Mouse (Mus musculus) CH12.LX (cell line): ENCODE data around the gene Ttll13. TPM values are rescaled to one million over a fixed set of nuclear protein-coding genes. Genes with fewer than 3 reads are reported as not detected.

Experiments used
- DNase-seq: peaks from one replicate; pipeline ENCODE4 v3.0.0-alpha.2; 2013; ENCODE audit errors: extremely low read depth
- H3K27ac ChIP-seq: 2 replicates; pipeline ENCODE4 v1.5.1; 2012; ENCODE audit warnings: low read depth, mild to moderate bottlenecking, control low read depth, moderate library complexity; ENCODE audit not compliant: insufficient read depth
- H3K27me3 ChIP-seq: replicated peaks from 2 replicates; pipeline ENCODE3; 2012; ENCODE audit warnings: inconsistent platforms
- H3K36me3 ChIP-seq, 2 experiments: replicated peaks in 1 of 2; 2 replicates each; pipeline versions ENCODE3 to v1.6.1; 2012; ENCODE audit warnings: inconsistent platforms in 1 of 2, low read length in 1 of 2, mild to moderate bottlenecking in 1 of 2, mixed read lengths in 1 of 2, moderate library complexity in 1 of 2; ENCODE audit not compliant: control insufficient read depth in 1 of 2, insufficient read depth in 1 of 2
- H3K4me1 ChIP-seq, 2 experiments: 2 replicates each; pipeline ENCODE4 v1.6.1; 2012; ENCODE audit warnings: inconsistent platforms in 1 of 2, moderate library complexity in 1 of 2; ENCODE audit not compliant: insufficient read depth in 2 of 2, control insufficient read depth in 1 of 2
- H3K4me2 ChIP-seq: 2 replicates; pipeline ENCODE4 v1.6.1; 2012; ENCODE audit warnings: low read depth, mild to moderate bottlenecking, control low read depth; ENCODE audit not compliant: poor library complexity, insufficient read depth, severe bottlenecking
- H3K4me3 ChIP-seq, 3 experiments: fragments of 150-350 bp in 1 of 3; sonication (generic) in 1 of 3; replicated peaks in 1 of 3; 2 replicates each; pipeline versions ENCODE3 to v1.5.1; 2011 to 2012; ENCODE audit warnings: low read depth in 2 of 3, low read length in 2 of 3, mild to moderate bottlenecking in 2 of 3, moderate library complexity in 2 of 3, control low read depth in 1 of 3, improper control_type of control experiment in 1 of 3, inconsistent platforms in 1 of 3, mixed read lengths in 1 of 3; ENCODE audit not compliant: poor library complexity in 1 of 3
- H3K79me2 ChIP-seq: replicated peaks from 2 replicates; pipeline ENCODE4 v1.6.1; 2012; ENCODE audit warnings: mild to moderate bottlenecking, moderate library complexity; ENCODE audit not compliant: control insufficient read depth, poor library complexity, insufficient read depth, severe bottlenecking; ENCODE audit errors: extremely low read depth
- H3K9ac ChIP-seq: 2 replicates; pipeline ENCODE4 v1.6.1; 2012; ENCODE audit warnings: low read depth, mild to moderate bottlenecking, control low read depth, moderate library complexity; ENCODE audit not compliant: insufficient read depth
- H3K9me3 ChIP-seq: replicated peaks from 2 replicates; pipeline ENCODE3; 2012; ENCODE audit warnings: low read length, inconsistent platforms, mixed read lengths
- BHLHE40 ChIP-seq: IDR thresholded peaks from 2 replicates; pipeline ENCODE4 v1.6.1; 2011; ENCODE audit warnings: mild to moderate bottlenecking, low read depth, low read length, improper control_type of control experiment
- CHD1 ChIP-seq: IDR thresholded peaks from 2 replicates; pipeline ENCODE4 v1.6.1; 2012; ENCODE audit warnings: low read depth, low read length, improper control_type of control experiment, inconsistent platforms
- CHD2 ChIP-seq: IDR thresholded peaks from 2 replicates; pipeline ENCODE4 v1.6.1; 2011; ENCODE audit warnings: low read length, improper control_type of control experiment
- CTCF ChIP-seq, 2 experiments: IDR thresholded peaks in 1 of 2; conservative IDR thresholded peaks in 1 of 2; 2 replicates each; pipeline ENCODE4 v1.5.1; 2011 to 2012; ENCODE audit warnings: low read depth in 2 of 2, low read length in 2 of 2, improper control_type of control experiment in 1 of 2, inconsistent platforms in 1 of 2, mild to moderate bottlenecking in 1 of 2, moderate library complexity in 1 of 2
- EP300 ChIP-seq: IDR thresholded peaks from 2 replicates; pipeline ENCODE4 v1.6.1; 2011; ENCODE audit warnings: low read length, improper control_type of control experiment
- ETS1 ChIP-seq: conservative IDR thresholded peaks from 2 replicates; pipeline ENCODE4 v1.6.1; 2012; ENCODE audit warnings: low read depth, mild to moderate bottlenecking, inconsistent platforms, low read length, improper control_type of control experiment, moderate library complexity
- IRF4 ChIP-seq: IDR thresholded peaks from 2 replicates; pipeline ENCODE4 v1.6.1; 2014; ENCODE audit warnings: low read depth, mild to moderate bottlenecking, inconsistent platforms, low read length, improper control_type of control experiment
- JUND ChIP-seq: conservative IDR thresholded peaks from 2 replicates; pipeline ENCODE4 v1.6.1; 2011; ENCODE audit warnings: low read depth, low read length, improper control_type of control experiment
- MAFK ChIP-seq: IDR thresholded peaks from 2 replicates; pipeline ENCODE4 v1.6.1; 2011; ENCODE audit warnings: low read length, improper control_type of control experiment; ENCODE audit not compliant: insufficient replicate concordance
- MAX ChIP-seq: IDR thresholded peaks from 2 replicates; pipeline ENCODE4 v1.6.1; 2011; ENCODE audit warnings: low read length, improper control_type of control experiment
- MEF2A ChIP-seq: IDR thresholded peaks from 2 replicates; pipeline ENCODE4 v1.6.1; 2014; ENCODE audit warnings: low read depth, mild to moderate bottlenecking, inconsistent platforms, low read length, improper control_type of control experiment, borderline replicate concordance
- MYC ChIP-seq: IDR thresholded peaks from 2 replicates; pipeline ENCODE4 v1.6.1; 2011; ENCODE audit warnings: low read depth, mild to moderate bottlenecking, improper control_type of control experiment, low read length
- NELFE ChIP-seq: IDR thresholded peaks from 2 replicates; pipeline ENCODE4 v1.6.1; 2011; ENCODE audit warnings: low read depth, low read length, improper control_type of control experiment
- NRF1 ChIP-seq: IDR thresholded peaks from 2 replicates; pipeline ENCODE4 v1.6.1; 2014; ENCODE audit warnings: low read depth, mild to moderate bottlenecking, inconsistent platforms, low read length, improper control_type of control experiment, moderate library complexity
- PAX5 ChIP-seq: IDR thresholded peaks from 2 replicates; pipeline ENCODE4 v1.6.1; 2012; ENCODE audit warnings: low read length, inconsistent platforms, mixed read lengths
- RCOR1 ChIP-seq: conservative IDR thresholded peaks from 2 replicates; pipeline ENCODE4 v1.6.1; 2012; ENCODE audit warnings: low read depth, mild to moderate bottlenecking, inconsistent platforms, low read length, improper control_type of control experiment
- SIN3A ChIP-seq: IDR thresholded peaks from 2 replicates; pipeline ENCODE4 v1.6.1; 2012; ENCODE audit warnings: low read length, improper control_type of control experiment, inconsistent platforms
- SMC3 ChIP-seq: IDR thresholded peaks from 2 replicates; pipeline ENCODE4 v1.6.1; 2011; ENCODE audit warnings: low read depth, low read length, improper control_type of control experiment
- TBP ChIP-seq: conservative IDR thresholded peaks from 2 replicates; pipeline ENCODE4 v1.6.1; 2011; ENCODE audit warnings: low read depth, low read length, improper control_type of control experiment
- TCF12 ChIP-seq: IDR thresholded peaks from 2 replicates; pipeline ENCODE4 v1.6.1; 2014; ENCODE audit warnings: low read depth, mild to moderate bottlenecking, inconsistent platforms, low read length, improper control_type of control experiment
- UBTF ChIP-seq: IDR thresholded peaks from 2 replicates; pipeline ENCODE4 v1.6.1; 2012; ENCODE audit warnings: low read depth, mild to moderate bottlenecking, inconsistent platforms, low read length, improper control_type of control experiment, moderate library complexity
- USF1 ChIP-seq: IDR thresholded peaks from 2 replicates; pipeline ENCODE4 v1.6.1; 2014; ENCODE audit warnings: low read depth, mild to moderate bottlenecking, inconsistent platforms, low read length, improper control_type of control experiment
- dilution Hi-C: fragments of 300-500 bp; cut with MboI; formaldehyde crosslinking; loops from 2 replicates; pipeline ENCODE4 v1.14.3; 2020; ENCODE audit warnings: low sequenced_read_pairs; ENCODE audit not compliant: extremely low pct_unique_long_range_greater_than_20kb, extremely low pct_ligation_motif_present
- in situ Hi-C: fragments of 300-500 bp; cut with MboI; formaldehyde crosslinking; loops from 3 replicates; pipeline ENCODE4 v1.14.3; 2019; ENCODE audit warnings: low sequenced_read_pairs, low pct_ligation_motif_present, low pct_unique_long_range_greater_than_20kb, mixed read lengths
- polyA plus RNA-seq: library from polyadenylated mRNA; unstranded; fragments of >175 nt; gene quantifications from 2 replicates; pipeline ENCODE4 v1.2.1, GENCODE M21; 2012; ENCODE audit warnings: low read depth; ENCODE audit not compliant: insufficient read length
- total RNA-seq, 2 experiments: library from RNA; depleted of rRNA; stranded (reverse); fragments of 300-350 nt in 1 of 2; fragments of >200 nt in 1 of 2; gene quantifications; 2 replicates each; pipeline ENCODE4 v1.2.3; 2012 to 2014

Gene Ttll13
- total and polyA plus RNA-seq, 3 experiments: 0.59 TPM; not detected in 2

DNA sequence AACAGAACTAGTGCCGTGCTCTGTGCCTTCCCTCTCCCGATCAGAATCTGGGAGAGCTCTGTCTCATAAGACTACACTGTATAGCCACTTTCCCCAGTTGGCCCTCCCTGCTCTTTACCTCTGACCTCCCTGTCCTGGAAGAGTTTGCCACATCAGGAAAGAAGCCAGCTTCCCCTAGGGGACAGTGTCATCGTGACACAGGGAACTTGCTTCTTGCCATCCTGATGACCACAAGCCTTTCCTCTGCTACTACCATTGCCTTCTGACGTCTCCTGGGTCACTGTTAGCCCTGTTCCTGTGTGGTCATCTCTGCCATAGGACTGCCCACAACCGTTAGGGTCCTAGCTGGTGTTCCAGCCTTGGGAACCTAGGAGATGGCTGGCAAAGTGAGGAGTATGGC lies 43.2 kb upstream of the Ttll13 start:
- peak overlapping the region; percentile 22; the same call in 1 of the 2 replicates for H3K4me2 ChIP-seq
- no peak overlapping the region for H3K4me3 ChIP-seq
- H3K9ac ChIP-seq: no peak overlapping the region
- dilution Hi-C loops: no loop called here
- H3K9me3 ChIP-seq: no peaks in the 10 kb centered on the region
- in situ Hi-C loops: no loop called here
- peaks cover 72% of the 10 kb centered on the region for H3K79me2 ChIP-seq
- H3K4me1 ChIP-seq: peaks cover 62 to 91% of the 10 kb centered on the region in 2 experiments
- H3K27me3 ChIP-seq: no peaks in the 10 kb centered on the region
- peak overlapping the region; percentile 90 for H3K27ac ChIP-seq
- H3K36me3 ChIP-seq: peaks cover 4 to 7% of the 10 kb centered on the region in 2 experiments
- no peak for DNase-seq
- no peak for TF ChIP-seq USF1
- no peak for TF ChIP-seq PAX5
- 0 out of 2 replicates have a peak, but pooled peaks have one; percentile 33 for TF ChIP-seq CHD1
- TF ChIP-seq SIN3A: no peak
- no peak for TF ChIP-seq NELFE
- TF ChIP-seq BHLHE40: no peak
- no peak for TF ChIP-seq RCOR1

DNA sequence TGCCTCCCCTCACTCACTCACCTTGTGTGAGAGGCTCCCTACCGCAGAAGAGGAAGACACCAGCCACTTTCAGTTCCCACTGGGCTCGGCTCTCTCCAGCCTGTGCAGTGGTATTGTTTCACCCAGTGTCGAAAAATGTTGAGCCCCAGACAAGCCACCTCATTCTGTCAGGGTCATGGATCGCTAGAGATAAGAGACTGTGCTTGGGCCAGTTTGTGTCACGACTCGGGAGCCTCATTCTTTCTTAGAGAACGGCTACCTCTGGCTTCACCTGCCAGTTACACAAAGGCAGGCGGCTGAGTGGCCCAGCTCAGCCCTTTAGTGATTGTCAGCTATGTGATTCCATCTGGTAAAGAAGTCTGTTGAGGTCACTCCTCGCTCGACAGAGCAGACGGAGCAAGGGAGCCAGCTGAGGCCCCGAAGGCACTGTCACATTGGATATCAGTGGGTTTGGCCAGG lies 42.5 kb upstream of the Ttll13 start:
- DNase-seq: peak; percentile 81
- dilution Hi-C loops (no loop called here), in situ Hi-C loops (no loop called here)
- H3K9ac ChIP-seq: peak overlapping the region; percentile 2; the same call in 1 of the 2 replicates
- H3K27ac ChIP-seq: peak overlapping the region; percentile 90
- peaks cover 4 to 7% of the 10 kb centered on the region in 2 experiments for H3K36me3 ChIP-seq
- peak; percentile 84 for TF ChIP-seq ETS1
- peak; percentile 24; the same call in 1 of the 2 replicates for TF ChIP-seq CHD2
- peak; percentile 83 for TF ChIP-seq BHLHE40
- 0 out of 2 replicates have a peak, but pooled peaks have one; percentile 59 for TF ChIP-seq MEF2A
- peak; percentile 96 for TF ChIP-seq IRF4
- no peak for TF ChIP-seq MAFK
- no peak for TF ChIP-seq JUND
- TF ChIP-seq EP300: peak; percentile 91
- TF ChIP-seq MAX: no peak
- peak; percentile 75 for TF ChIP-seq TCF12
- TF ChIP-seq MYC: peak; percentile 62; the same call in 1 of the 2 replicates
- TF ChIP-seq TBP: peak; percentile 46; the same call in 1 of the 2 replicates
- TF ChIP-seq SMC3: peak; percentile 18
- no peak for TF ChIP-seq NRF1
- TF ChIP-seq UBTF: peak; percentile 86
- no peak for TF ChIP-seq CTCF (conservative IDR thresholded peaks at IDR 0.05 in 1 of 2, IDR thresholded peaks at IDR 0.05 in 1 of 2; ENCODE audit: low read depth in 2 of 2, low read length in 2 of 2)
- no peak for TF ChIP-seq PAX5
- no peak overlapping the region for H3K4me3 ChIP-seq
- H3K4me1 ChIP-seq: peaks cover 65 to 97% of the 10 kb centered on the region in 2 experiments
- peak overlapping the region; percentile 68 for H3K4me2 ChIP-seq
- H3K27me3 ChIP-seq: no peaks in the 10 kb centered on the region
- H3K79me2 ChIP-seq: peaks cover 72% of the 10 kb centered on the region
- H3K9me3 ChIP-seq: no peaks in the 10 kb centered on the region
